Mouse (Mus musculus) forebrain, postnatal 0 days (tissue): Measurements from ENCODE around the gene Rnf220. TPM values are rescaled to one million over a fixed set of nuclear protein-coding genes. Genes with fewer than 3 reads are reported as not detected.

Source experiments
- ATAC-seq: fragments of 200-750 bp; cut with Nextera tagmentation; 2 replicates; pipeline ENCODE4 v1.8.0; 2017; ENCODE audit warnings: mild to moderate bottlenecking, moderate library complexity
- DNase-seq: peaks from one replicate; pipeline ENCODE4 v3.0.0-alpha.2; 2015
- H3K27ac ChIP-seq: fragments of 300-500 bp; sonication (generic); 2 replicates; pipeline ENCODE4 v1.5.1; 2014; ENCODE audit warnings: low read depth, mild to moderate bottlenecking, antibody characterized with exemption, low read length, moderate library complexity, mixed read lengths
- H3K27me3 ChIP-seq: fragments of 300-500 bp; sonication (generic); 2 replicates; pipeline ENCODE4 v1.6.1; 2014; ENCODE audit warnings: mild to moderate bottlenecking, low read length, mixed read lengths; ENCODE audit not compliant: insufficient read depth
- H3K36me3 ChIP-seq: fragments of 300-500 bp; sonication (generic); 2 replicates; pipeline ENCODE4 v1.6.1; 2014; ENCODE audit warnings: mild to moderate bottlenecking, moderate library complexity; ENCODE audit not compliant: insufficient read depth
- H3K4me1 ChIP-seq: fragments of 300-500 bp; sonication (generic); 2 replicates; pipeline ENCODE4 v1.6.1; 2014; ENCODE audit warnings: antibody characterized with exemption; ENCODE audit not compliant: insufficient read depth
- H3K4me2 ChIP-seq: fragments of 300-500 bp; sonication (generic); 2 replicates; pipeline ENCODE4 v1.6.1; 2014; ENCODE audit warnings: low read depth, mild to moderate bottlenecking, moderate library complexity
- H3K4me3 ChIP-seq: fragments of 300-500 bp; sonication (generic); 2 replicates; pipeline ENCODE4 v1.5.1; 2014; ENCODE audit warnings: low read depth, low read length, mixed read lengths
- H3K9ac ChIP-seq: fragments of 300-500 bp; sonication (generic); 2 replicates; pipeline ENCODE4 v1.6.1; 2014; ENCODE audit warnings: mild to moderate bottlenecking
- H3K9me3 ChIP-seq: fragments of 300-500 bp; sonication (generic); 2 replicates; pipeline ENCODE4 v1.6.1; 2016; ENCODE audit warnings: low read length
- CTCF ChIP-seq: sonication (generic); IDR thresholded peaks from 2 replicates; pipeline ENCODE4 v1.5.1; 2016; ENCODE audit warnings: antibody characterized with exemption, control low read depth, low read depth
- WGBS: fragments of 180-500 bp; shearing (Covaris S2); extraction: QIAGEN DNeasy Blood & Tissue Kit; methylation state at CpG from one replicate; pipeline ENCODE4 v1.1.7; 2014; 5-methylcytosine and 5-hydroxymethylcytosine counted together
- polyA plus RNA-seq: library from polyadenylated mRNA; unstranded; fragments of >200 nt; fragmentation: Nextera tagmentation; extraction: Ambion mirVana; gene quantifications from 2 replicates; pipeline ENCODE4 v1.2.1, GENCODE M21; 2015
- total RNA-seq: library from RNA; depleted of rRNA; stranded (reverse); fragments of >200 nt; gene quantifications from 2 replicates; pipeline ENCODE4 v1.2.3, GENCODE M21; 2014

Gene Rnf220
- total and polyA plus RNA-seq, 2 experiments from 2014 or later = 140 to 185 TPM

- Histone ChIP-seq H3K4me2 (no peak overlapping the region), H3K9ac (no peak overlapping the region), H3K4me3 (no peak overlapping the region), H3K9me3 (no peaks in the 10 kb centered on the region), H3K27ac (no peak overlapping the region), H3K36me3 (no peaks in the 10 kb centered on the region), H3K27me3 (no peaks in the 10 kb centered on the region; the same call in 1 of the 2 replicates), H3K4me1 (no peaks in the 10 kb centered on the region)
- 75% methylated on average over 7 of the region's 7 CpGs for WGBS
- DNase-seq (no peak), ATAC-seq (no peak)
- no peak for TF ChIP-seq CTCF
Measured at GRCm38 (mm10) chr4:117357917-117358316, 138.9 kb downstream of the Rnf220 start.

- Histone ChIP-seq H3K27ac (no peak overlapping the region), H3K4me1 (no peaks in the 10 kb centered on the region), H3K4me3 (no peak overlapping the region), H3K4me2 (no peak overlapping the region), H3K9ac (no peak overlapping the region), H3K9me3 (no peaks in the 10 kb centered on the region), H3K27me3 (no peaks in the 10 kb centered on the region; the same call in 1 of the 2 replicates), H3K36me3 (no peaks in the 10 kb centered on the region)
- 75% methylated on average over 5 of the region's 5 CpGs for WGBS
- ATAC-seq = no peak
- DNase-seq = no peak
- TF ChIP-seq CTCF = no peak
Measured at GRCm38 (mm10) chr4:117357104-117357503, 139.7 kb downstream of the Rnf220 start.

- Histone ChIP-seq H3K4me1 (no peaks in the 10 kb centered on the region), H3K9me3 (no peaks in the 10 kb centered on the region), H3K9ac (no peak overlapping the region), H3K4me3 (no peak overlapping the region), H3K36me3 (no peaks in the 10 kb centered on the region), H3K4me2 (no peak overlapping the region), H3K27me3 (no peaks in the 10 kb centered on the region; the same call in 1 of the 2 replicates), H3K27ac (no peak overlapping the region)
- no peak for ATAC-seq
- 56% methylated on average over 2 of the region's 2 CpGs for WGBS
- no peak for TF ChIP-seq CTCF
- no peak for DNase-seq
Measured at GRCm38 (mm10) chr4:117356223-117356622, 140.6 kb downstream of the Rnf220 start.

GRCm38 (mm10) chr4:117354651-117355050, 142.2 kb downstream of the Rnf220 start:
- DNase-seq (no peak), ATAC-seq (no peak)
- Histone ChIP-seq H3K4me2 (no peak overlapping the region), H3K27me3 (no peaks in the 10 kb centered on the region; the same call in 1 of the 2 replicates), H3K4me3 (no peak overlapping the region), H3K27ac (no peak overlapping the region), H3K36me3 (no peaks in the 10 kb centered on the region), H3K9ac (no peak overlapping the region), H3K4me1 (no peaks in the 10 kb centered on the region), H3K9me3 (no peaks in the 10 kb centered on the region)
- TF ChIP-seq CTCF = no peak
- WGBS = 58% methylated on average over 6 of the region's 6 CpGs

GRCm38 (mm10) chr4:117352957-117353356, 143.9 kb downstream of the Rnf220 start:
- H3K36me3 ChIP-seq = no peaks in the 10 kb centered on the region
- no peak overlapping the region for H3K9ac ChIP-seq
- WGBS = 82% methylated on average over 9 of the region's 9 CpGs
- no peaks in the 10 kb centered on the region; the same call in 1 of the 2 replicates for H3K27me3 ChIP-seq
- H3K4me1 ChIP-seq = no peaks in the 10 kb centered on the region
- DNase-seq = no peak
- no peak for TF ChIP-seq CTCF
- no peak for ATAC-seq
- no peak overlapping the region for H3K4me3 ChIP-seq
- H3K27ac ChIP-seq = no peak overlapping the region
- no peaks in the 10 kb centered on the region for H3K9me3 ChIP-seq
- H3K4me2 ChIP-seq = no peak overlapping the region

- no peak overlapping the region for H3K27ac ChIP-seq
- H3K4me3 ChIP-seq = no peak overlapping the region
- WGBS = 81% methylated on average over 5 of the region's 5 CpGs
- H3K4me2 ChIP-seq = no peak overlapping the region
- ATAC-seq (no peak), DNase-seq (no peak)
- TF ChIP-seq CTCF = no peak
- H3K9ac ChIP-seq = no peak overlapping the region
- H3K9me3 ChIP-seq = no peaks in the 10 kb centered on the region
- H3K36me3 ChIP-seq = no peaks in the 10 kb centered on the region
- H3K27me3 ChIP-seq = no peaks in the 10 kb centered on the region
- no peaks in the 10 kb centered on the region for H3K4me1 ChIP-seq
Measured at GRCm38 (mm10) chr4:117352071-117352470, 144.8 kb downstream of the Rnf220 start.

GRCm38 (mm10) chr4:117350139-117350693, 146.6 kb downstream of the Rnf220 start:
- TF ChIP-seq CTCF = no peak
- no peak for ATAC-seq
- Histone ChIP-seq H3K9me3 (no peaks in the 10 kb centered on the region), H3K27ac (no peak overlapping the region), H3K36me3 (no peaks in the 10 kb centered on the region), H3K4me1 (no peaks in the 10 kb centered on the region), H3K9ac (no peak overlapping the region), H3K4me2 (no peak overlapping the region), H3K27me3 (no peaks in the 10 kb centered on the region), H3K4me3 (no peak overlapping the region)
- DNase-seq = no peak
- 70% methylated on average over 12 of the region's 12 CpGs for WGBS

GRCm38 (mm10) chr4:117349327-117349726, 147.5 kb downstream of the Rnf220 start:
- no peak overlapping the region for H3K4me2 ChIP-seq
- DNase-seq (no peak), ATAC-seq (no peak)
- no peak overlapping the region for H3K27ac ChIP-seq
- no peaks in the 10 kb centered on the region for H3K27me3 ChIP-seq
- TF ChIP-seq CTCF = no peak
- no peak overlapping the region for H3K4me3 ChIP-seq
- WGBS = 23% methylated on average over 2 of the region's 2 CpGs
- H3K4me1 ChIP-seq = no peaks in the 10 kb centered on the region
- no peak overlapping the region for H3K9ac ChIP-seq
- H3K9me3 ChIP-seq = no peaks in the 10 kb centered on the region
- H3K36me3 ChIP-seq = no peaks in the 10 kb centered on the region
